Mouse (Mus musculus) thymus, adult 2 months (tissue): Measurements from ENCODE around the gene Ets2.

ENCODE experiments used
- CTCF ChIP-seq: fragments of 200-500 bp; IDR thresholded peaks from 2 replicates; pipeline ENCODE4 v1.5.1; 2012; ENCODE audit warnings: mild to moderate bottlenecking, control low read depth, low read length, moderate library complexity, borderline replicate concordance; ENCODE audit not compliant: control insufficient read depth, poor library complexity, insufficient read depth; ENCODE audit errors: extremely low read depth
- POLR2A ChIP-seq: fragments of 200-500 bp; IDR thresholded peaks from 2 replicates; pipeline ENCODE4 v1.6.1; 2012; ENCODE audit warnings: mild to moderate bottlenecking, low read length, control low read depth, moderate library complexity; ENCODE audit not compliant: control insufficient read depth, poor library complexity, insufficient read depth; ENCODE audit errors: extremely low read depth

DNA sequence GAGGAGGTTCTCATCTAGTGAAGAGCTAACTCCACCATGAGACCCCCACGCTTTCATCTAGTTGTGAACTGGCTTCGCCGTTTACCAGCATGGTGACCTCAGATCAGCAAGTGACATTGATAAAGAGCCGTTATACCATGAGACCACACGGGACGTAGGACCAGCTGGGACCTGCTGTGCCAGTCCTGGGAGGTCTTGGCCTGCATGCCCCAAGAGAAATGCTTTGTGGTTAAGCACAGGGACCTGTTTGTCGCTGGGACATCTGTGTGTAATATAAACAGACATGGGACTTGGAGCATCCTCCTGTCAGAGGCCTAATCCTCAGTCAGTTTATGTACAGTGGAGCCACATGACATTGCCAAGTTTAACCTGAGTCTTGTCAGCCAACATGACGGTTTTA lies 18.7 kb downstream of the Ets2 start:
- TF ChIP-seq POLR2A (no peak), CTCF (no peak)
